Mouse (Mus musculus) skeletal muscle tissue, adult 2 months (tissue): ENCODE results near the gene Fads2.

Experiments used
- DNase-seq: peaks from one replicate; pipeline ENCODE4 v3.0.0-alpha.2; 2012; ENCODE audit warnings: low read depth, low spot score

Fads2 gene

GRCm38 (mm10) chr19:10061624-10062023 lies 39.9 kb downstream of the Fads2 start:
- DNase-seq: no peak

GRCm38 (mm10) chr19:10060783-10061590 lies 40.6 kb downstream of the Fads2 start:
- DNase-seq: no peak

GRCm38 (mm10) chr19:10059911-10060567 lies 41.5 kb downstream of the Fads2 start:
- DNase-seq: no peak

GRCm38 (mm10) chr19:10058876-10059427 lies 42.6 kb downstream of the Fads2 start:
- no peak for DNase-seq

GRCm38 (mm10) chr19:10058352-10058825 lies 43.2 kb downstream of the Fads2 start:
- no peak for DNase-seq

GRCm38 (mm10) chr19:10057486-10058351 lies 43.8 kb downstream of the Fads2 start:
- DNase-seq: no peak

- DNase-seq: no peak
Observed at GRCm38 (mm10) chr19:10056686-10057085, 44.9 kb downstream of the Fads2 start.

GRCm38 (mm10) chr19:10055783-10056660 lies 45.5 kb downstream of the Fads2 start:
- DNase-seq: no peak

- no peak for DNase-seq
Observed at GRCm38 (mm10) chr19:10055261-10055660, 46.3 kb downstream of the Fads2 start.

GRCm38 (mm10) chr19:10054361-10055075 lies 47.0 kb downstream of the Fads2 start:
- no peak for DNase-seq

GRCm38 (mm10) chr19:10053692-10054260 lies 47.8 kb downstream of the Fads2 start:
- no peak for DNase-seq

- DNase-seq: no peak
Observed at GRCm38 (mm10) chr19:10052698-10053097, 48.8 kb downstream of the Fads2 start.

- no peak for DNase-seq
Observed at GRCm38 (mm10) chr19:10050438-10050837, 51.1 kb downstream of the Fads2 start.

- DNase-seq: no peak
Observed at GRCm38 (mm10) chr19:10049533-10049932, 52.0 kb downstream of the Fads2 start.

GRCm38 (mm10) chr19:10046983-10047382 lies 54.6 kb downstream of the Fads2 start:
- DNase-seq: no peak

GRCm38 (mm10) chr19:10046346-10046745 lies 55.2 kb downstream of the Fads2 start:
- DNase-seq: no peak

- DNase-seq: no peak
Observed at GRCm38 (mm10) chr19:10045707-10046106, 55.8 kb downstream of the Fads2 start.

GRCm38 (mm10) chr19:10043643-10044042 lies 57.9 kb downstream of the Fads2 start:
- DNase-seq: no peak

- DNase-seq: no peak
Observed at GRCm38 (mm10) chr19:10042816-10043215, 58.7 kb downstream of the Fads2 start.

- no peak for DNase-seq
Observed at GRCm38 (mm10) chr19:10042232-10042631, 59.3 kb downstream of the Fads2 start.
